Mouse (Mus musculus) thymus, adult 2 months (tissue): Measurements from ENCODE around the gene Hsf2bp. TPM values are rescaled to one million over a fixed set of nuclear protein-coding genes. Genes with fewer than 3 reads are reported as not detected.

Source experiments
- DNase-seq: peaks from one replicate; pipeline ENCODE4 v3.0.0; 2021
- H3K27ac ChIP-seq: fragments of 200-500 bp; 2 replicates; pipeline ENCODE4 v1.5.1; 2012; ENCODE audit warnings: low read length, control low read depth; ENCODE audit not compliant: control insufficient read depth, insufficient read depth
- H3K27me3 ChIP-seq: fragments of 200-500 bp; 2 replicates; pipeline ENCODE4 v1.6.1; 2012; ENCODE audit warnings: mild to moderate bottlenecking, low read length, moderate library complexity, mixed read lengths; ENCODE audit not compliant: control insufficient read depth, insufficient read depth
- H3K36me3 ChIP-seq: fragments of 200-500 bp; 2 replicates; pipeline ENCODE4 v1.6.1; 2012; ENCODE audit warnings: mild to moderate bottlenecking, low read length, moderate library complexity; ENCODE audit not compliant: control insufficient read depth, insufficient read depth
- H3K4me1 ChIP-seq: fragments of 200-500 bp; replicated peaks from 2 replicates; pipeline ENCODE4 v1.6.1; 2012; ENCODE audit warnings: low read length; ENCODE audit not compliant: control insufficient read depth, insufficient read depth
- H3K4me3 ChIP-seq: fragments of 200-500 bp; 2 replicates; pipeline ENCODE4 v1.5.1; 2012; ENCODE audit warnings: mild to moderate bottlenecking, low read length, control low read depth, moderate library complexity; ENCODE audit not compliant: control insufficient read depth, insufficient read depth
- CTCF ChIP-seq: fragments of 200-500 bp; IDR thresholded peaks from 2 replicates; pipeline ENCODE4 v1.5.1; 2012; ENCODE audit warnings: mild to moderate bottlenecking, control low read depth, low read length, moderate library complexity, borderline replicate concordance; ENCODE audit not compliant: control insufficient read depth, poor library complexity, insufficient read depth; ENCODE audit errors: extremely low read depth
- POLR2A ChIP-seq: fragments of 200-500 bp; IDR thresholded peaks from 2 replicates; pipeline ENCODE4 v1.6.1; 2012; ENCODE audit warnings: mild to moderate bottlenecking, low read length, control low read depth, moderate library complexity; ENCODE audit not compliant: control insufficient read depth, poor library complexity, insufficient read depth; ENCODE audit errors: extremely low read depth
- WGBS: fragments of 180-500 bp; shearing (Covaris S2); methylation state at CpG from one replicate; pipeline ENCODE4 v1.1.7; 2018; 5-methylcytosine and 5-hydroxymethylcytosine counted together
- polyA plus RNA-seq: library from polyadenylated mRNA; depleted of rRNA; stranded (reverse); fragments of >200 nt; gene quantifications from 2 replicates; pipeline ENCODE4 v1.2.3, GENCODE M21; 2012; rRNA removed

Hsf2bp gene
- 0.32 and 0.54 TPM in 2 replicates for polyA plus RNA-seq

DNA sequence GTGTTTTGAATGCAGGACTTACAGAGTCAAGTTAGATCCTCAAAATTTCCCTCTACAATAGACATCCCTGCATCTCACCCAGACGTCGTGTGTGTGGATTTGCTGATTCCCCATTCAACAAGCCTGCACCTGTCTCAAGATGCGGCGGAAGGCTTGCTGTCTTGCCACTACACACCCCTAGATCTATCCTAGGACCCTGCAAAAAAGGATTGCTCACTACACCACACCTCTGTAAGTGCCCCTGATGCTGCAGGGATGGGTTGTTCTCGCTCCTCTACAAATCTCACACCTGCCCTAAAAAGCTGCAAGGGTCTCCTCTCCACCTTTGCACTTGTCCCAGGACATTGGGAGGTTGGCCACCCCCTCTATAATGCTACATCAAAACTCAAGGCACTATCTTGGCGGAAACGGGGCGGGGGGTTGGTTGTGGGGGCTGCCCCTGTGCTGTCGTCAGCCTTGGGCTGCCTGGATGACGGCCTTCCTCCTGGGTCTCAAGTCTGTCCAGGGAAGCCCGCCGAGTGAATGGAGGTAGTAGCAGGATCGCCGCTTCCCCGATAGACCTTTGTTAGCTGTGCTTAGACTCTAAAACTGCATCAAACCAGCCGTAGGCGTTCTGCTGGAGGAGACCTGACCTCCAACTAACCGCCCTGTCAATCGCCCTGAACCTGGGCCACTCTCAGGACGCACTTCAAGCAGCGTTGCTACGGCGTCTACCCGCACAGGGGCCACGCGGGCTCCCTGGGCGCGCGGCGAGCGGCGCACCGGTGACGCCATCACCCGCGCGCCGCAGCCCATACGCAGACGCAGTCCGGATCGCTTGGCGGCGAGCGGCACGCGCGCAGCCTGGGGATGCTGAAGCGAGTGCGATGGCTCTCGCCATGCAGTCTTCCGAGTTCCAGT, at the start of gene Hsf2bp, which contains the start of gene Rrp1b:
Hsf2bp (minus strand) TSS at position 741 of the 900 bp plus-strand sequence.
Rrp1b (plus strand) TSS at position 492 of the 900 bp plus-strand sequence.
- peak; percentile 51 for DNase-seq
- Histone ChIP-seq H3K4me1 (peaks cover 11% of the 10 kb centered on the region), H3K27ac (no peak within 1 kb of the TSS), H3K36me3 (no peaks in the 10 kb centered on the region), H3K27me3 (no peaks in the 10 kb centered on the region), H3K4me3 (peak within 1 kb of the TSS; percentile 71)
- TF ChIP-seq CTCF (0 out of 2 replicates have a peak, but pooled peaks have one; percentile 12), POLR2A (0 out of 2 replicates have a peak, but pooled peaks have one; percentile 51)
- WGBS = 5% methylated on average over 52 of the region's 52 CpGs

DNA sequence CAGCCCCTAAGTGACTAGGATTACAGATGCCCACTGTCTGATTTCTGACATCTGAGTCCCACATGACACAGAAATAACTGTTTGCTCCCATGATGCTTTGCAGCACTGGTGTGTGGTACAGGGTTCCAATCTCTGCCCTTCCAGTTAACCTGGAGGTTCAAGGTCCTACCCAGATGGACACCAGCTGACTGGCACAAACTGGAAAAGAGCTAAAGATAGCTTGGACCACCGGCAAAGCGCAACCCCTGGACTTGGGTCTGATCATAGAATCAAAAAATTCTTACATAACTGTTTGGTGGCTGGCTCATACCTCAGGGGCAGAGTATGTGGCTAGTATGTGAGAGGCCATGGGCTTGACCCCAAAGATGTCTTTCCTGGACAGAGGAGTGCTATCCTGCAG, 47.2 kb upstream of the Hsf2bp start:
- H3K27ac ChIP-seq = no peak overlapping the region
- no peak for DNase-seq
- H3K4me1 ChIP-seq = no peaks in the 10 kb centered on the region
- no peak overlapping the region for H3K4me3 ChIP-seq
- no peaks in the 10 kb centered on the region for H3K27me3 ChIP-seq
- no peaks in the 10 kb centered on the region for H3K36me3 ChIP-seq
- no peak for TF ChIP-seq CTCF
- TF ChIP-seq POLR2A = no peak
- WGBS = 100% methylated on average over 2 of the region's 2 CpGs

DNA sequence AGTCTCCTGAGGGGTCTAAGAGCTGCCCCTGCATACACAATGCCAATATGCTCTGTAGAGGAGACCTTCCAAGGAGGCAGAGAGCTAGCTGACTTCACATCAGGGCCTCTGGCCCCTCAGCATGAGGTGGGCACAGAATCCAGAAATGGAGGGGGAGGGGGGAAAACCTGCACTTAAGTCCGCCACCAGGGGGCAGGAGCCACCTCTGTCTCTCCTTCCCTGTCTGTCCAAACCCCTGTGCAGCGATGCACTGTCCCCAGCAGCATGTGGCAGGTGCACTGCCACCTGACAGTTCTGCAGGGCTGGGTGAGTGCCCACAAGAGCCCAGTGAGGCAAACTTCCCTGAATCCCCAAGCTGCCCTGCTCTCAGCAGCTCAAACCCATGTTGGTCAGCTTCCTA, 39.0 kb upstream of the Hsf2bp start:
- Histone ChIP-seq H3K4me1 (no peaks in the 10 kb centered on the region), H3K4me3 (no peak overlapping the region), H3K27me3 (no peaks in the 10 kb centered on the region), H3K27ac (no peak overlapping the region), H3K36me3 (no peaks in the 10 kb centered on the region)
- peak; percentile 47 for DNase-seq
- 10% methylated on average over 2 of the region's 2 CpGs for WGBS
- TF ChIP-seq CTCF (peak; percentile 89), POLR2A (no peak)

DNA sequence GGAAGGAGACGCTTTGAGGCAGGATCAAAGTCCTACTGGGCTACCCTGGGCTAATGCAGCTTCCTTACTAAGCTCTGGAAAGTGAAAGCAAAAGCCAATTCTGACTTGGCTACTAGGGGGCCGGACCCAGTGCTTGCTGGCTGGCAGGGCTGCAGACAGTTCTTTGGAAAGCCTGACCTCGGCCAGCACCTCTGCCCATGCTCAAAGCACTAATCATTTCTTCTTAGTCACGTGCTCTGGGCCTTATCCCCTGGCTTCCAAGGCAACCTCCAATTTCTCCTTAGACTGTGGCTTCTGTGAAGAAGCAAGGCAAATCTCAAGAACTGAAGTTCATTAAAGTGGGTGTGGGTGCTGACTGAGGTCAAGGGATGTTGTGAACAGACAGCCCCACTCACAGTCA, 38.5 kb upstream of the Hsf2bp start:
- no peaks in the 10 kb centered on the region for H3K4me1 ChIP-seq
- DNase-seq = no peak
- no peaks in the 10 kb centered on the region for H3K36me3 ChIP-seq
- no peak for TF ChIP-seq CTCF
- no peak for TF ChIP-seq POLR2A
- 62% methylated on average over 4 of the region's 4 CpGs for WGBS
- H3K27ac ChIP-seq = no peak overlapping the region
- H3K27me3 ChIP-seq = no peaks in the 10 kb centered on the region
- H3K4me3 ChIP-seq = no peak overlapping the region

DNA sequence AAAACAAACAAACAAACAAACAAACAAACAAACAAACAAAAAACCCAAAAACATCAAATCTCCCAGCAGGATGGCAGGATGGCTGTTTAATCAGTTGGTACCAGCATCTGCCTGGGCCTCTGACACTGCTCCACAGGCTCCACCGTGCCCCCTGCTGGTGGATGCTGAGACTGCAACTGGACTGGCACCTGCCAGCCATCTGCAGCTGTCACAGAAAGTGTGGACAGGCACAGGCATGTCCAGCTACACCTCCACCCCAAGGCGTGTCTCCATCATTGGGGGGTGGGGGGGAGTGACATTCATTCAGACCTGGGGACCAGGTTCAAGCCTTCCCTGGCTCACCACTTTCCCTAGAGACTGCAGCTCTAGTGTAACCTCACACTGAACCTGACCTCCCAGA, 37.2 kb upstream of the Hsf2bp start:
- Histone ChIP-seq H3K36me3 (no peaks in the 10 kb centered on the region), H3K27ac (no peak overlapping the region), H3K4me3 (no peak overlapping the region), H3K4me1 (no peaks in the 10 kb centered on the region), H3K27me3 (no peaks in the 10 kb centered on the region)
- TF ChIP-seq CTCF = peak; percentile 98
- TF ChIP-seq POLR2A = no peak
- peak; percentile 87 for DNase-seq
- 0% methylated on average over 2 of the region's 2 CpGs for WGBS

DNA sequence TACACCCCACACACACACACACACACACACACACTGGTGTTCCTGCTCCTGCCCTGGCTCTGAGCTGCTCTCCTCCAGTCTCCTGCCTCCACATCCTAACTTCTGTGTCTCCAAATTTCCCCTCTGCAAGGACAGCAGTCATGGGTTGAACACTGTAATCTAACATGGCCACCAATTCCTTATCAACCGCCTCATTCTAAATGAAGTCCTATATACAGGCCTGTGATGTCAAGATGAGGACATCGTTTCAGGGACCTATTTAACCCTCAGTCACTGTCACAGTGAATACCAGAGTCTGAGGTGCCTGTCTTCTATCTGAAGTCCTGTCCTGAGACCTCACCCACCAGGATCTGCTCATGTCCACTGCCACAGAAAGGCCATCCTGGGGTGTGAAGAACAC, 32.7 kb upstream of the Hsf2bp start:
- no peak for DNase-seq
- H3K4me1 ChIP-seq = no peaks in the 10 kb centered on the region
- 92% methylated on average over 2 of the region's 2 CpGs for WGBS
- TF ChIP-seq CTCF = no peak
- no peak for TF ChIP-seq POLR2A
- H3K27ac ChIP-seq = no peak overlapping the region
- no peak overlapping the region for H3K4me3 ChIP-seq
- H3K36me3 ChIP-seq = no peaks in the 10 kb centered on the region
- no peaks in the 10 kb centered on the region for H3K27me3 ChIP-seq
